Mouse (Mus musculus): ENCODE data around the gene Creb5. TPM values are rescaled to one million over a fixed set of nuclear protein-coding genes. Genes with fewer than 3 reads are reported as not detected.

The Creb5 gene
- polyA plus RNA-seq, 1 experiment from 2014 or later, result 2.5 TPM

DNA sequence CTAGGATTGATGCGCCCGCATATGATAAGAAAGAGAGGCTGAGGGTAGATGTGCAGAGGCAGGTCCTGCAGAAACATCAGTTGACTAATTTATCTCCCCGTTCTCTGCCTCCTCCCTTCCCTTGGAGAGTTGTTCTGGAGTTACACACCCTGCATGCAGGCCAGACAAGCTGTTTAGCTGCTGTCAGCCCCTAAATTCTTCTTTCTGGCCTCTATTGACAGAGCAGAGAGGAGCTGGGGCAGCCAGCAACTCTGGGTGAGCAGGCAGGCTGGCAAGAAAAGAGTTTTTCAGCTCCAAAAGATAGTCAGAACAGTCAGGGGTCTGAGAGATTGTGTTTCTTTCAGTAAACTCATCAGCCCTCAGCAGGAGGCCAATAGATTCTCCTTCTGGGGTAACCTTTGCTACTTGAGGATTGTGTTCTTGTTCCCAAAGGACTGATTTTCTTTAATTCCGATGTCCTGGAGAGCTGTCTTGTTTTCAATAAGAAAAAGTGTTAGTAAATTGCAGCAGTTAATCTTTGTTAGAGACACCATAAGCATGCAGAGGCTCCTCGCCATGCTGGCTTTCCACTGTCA lies 230.4 kb downstream of the Creb5 start:
- 50% methylated on average over 5 of the region's 5 CpGs for WGBS

DNA sequence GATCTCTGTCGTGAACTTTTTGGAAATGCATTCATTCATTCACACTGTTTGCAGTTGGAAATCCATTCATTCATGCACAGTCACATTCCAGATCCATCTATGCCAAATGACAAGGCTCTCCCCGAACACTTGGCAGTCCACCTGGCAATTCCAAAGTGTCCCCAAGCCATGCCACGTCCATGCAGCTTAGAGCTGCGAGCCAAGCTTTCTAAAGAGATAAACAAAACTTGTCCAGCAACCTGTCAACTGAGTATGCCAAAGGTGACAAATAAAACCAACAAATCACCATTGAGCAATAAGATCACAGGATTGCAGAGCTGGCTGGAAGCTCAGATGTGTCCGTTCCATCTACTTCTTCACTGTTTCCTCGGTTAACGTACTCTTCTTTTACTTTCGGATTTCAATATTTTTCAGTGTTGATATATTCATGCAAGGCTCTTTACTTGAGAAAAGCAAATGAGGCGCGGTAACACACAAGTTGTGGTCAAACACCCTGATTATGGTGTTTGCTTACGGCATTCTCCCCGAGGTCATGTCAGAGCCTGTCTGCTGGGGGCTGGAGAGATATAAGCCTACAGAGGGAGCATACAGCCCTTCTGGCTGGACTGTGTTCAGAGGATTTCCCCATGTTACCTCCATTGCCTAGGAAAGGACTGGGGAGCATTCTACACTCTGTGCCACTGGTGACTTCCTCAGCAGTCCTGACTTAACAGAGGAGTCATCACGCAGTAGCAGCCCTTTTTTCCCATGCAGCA lies 236.8 kb downstream of the Creb5 start:
- no peaks in the 10 kb centered on the region for H3K36me3 ChIP-seq (ENCODE audit: control insufficient read depth, insufficient read depth, low read length)
- no peak overlapping the region for H3K27ac ChIP-seq (ENCODE audit: low read length)
- no peaks in the 10 kb centered on the region for H3K9me3 ChIP-seq (replicated peaks; ENCODE audit: control insufficient read depth, low read length, poor library complexity, severe bottlenecking)
- no peak overlapping the region for H3K4me2 ChIP-seq (ENCODE audit: low read length)
- ATAC-seq, result no peak
- no peak overlapping the region for H3K4me3 ChIP-seq (ENCODE audit: low read depth, low read length)
- H3K9ac ChIP-seq (ENCODE audit: low read depth, low read length), result no peak overlapping the region
- no peaks in the 10 kb centered on the region for H3K4me1 ChIP-seq (ENCODE audit: control insufficient read depth, insufficient read depth, low read length)
- WGBS, result 93% methylated on average over 13 of the region's 13 CpGs
- H3K27me3 ChIP-seq (ENCODE audit: control insufficient read depth, insufficient read depth, low read depth, low read length), result no peaks in the 10 kb centered on the region

More for the DNA sequence above, 230.4 kb downstream of the Creb5 start:
- no peaks in the 10 kb centered on the region for H3K4me1 ChIP-seq (ENCODE audit: control insufficient read depth, insufficient read depth, low read length)
- H3K4me2 ChIP-seq (ENCODE audit: low read length), result no peak overlapping the region
- H3K4me3 ChIP-seq (ENCODE audit: low read depth, low read length), result no peak overlapping the region
- H3K36me3 ChIP-seq (ENCODE audit: control insufficient read depth, insufficient read depth, low read length), result no peaks in the 10 kb centered on the region
- no peak for ATAC-seq
- H3K9ac ChIP-seq (ENCODE audit: low read depth, low read length), result no peak overlapping the region
- H3K9me3 ChIP-seq (replicated peaks; ENCODE audit: control insufficient read depth, low read length, poor library complexity, severe bottlenecking), result no peaks in the 10 kb centered on the region
- H3K27ac ChIP-seq (ENCODE audit: low read length), result no peak overlapping the region
- no peaks in the 10 kb centered on the region for H3K27me3 ChIP-seq (ENCODE audit: control insufficient read depth, insufficient read depth, low read depth, low read length)

DNA sequence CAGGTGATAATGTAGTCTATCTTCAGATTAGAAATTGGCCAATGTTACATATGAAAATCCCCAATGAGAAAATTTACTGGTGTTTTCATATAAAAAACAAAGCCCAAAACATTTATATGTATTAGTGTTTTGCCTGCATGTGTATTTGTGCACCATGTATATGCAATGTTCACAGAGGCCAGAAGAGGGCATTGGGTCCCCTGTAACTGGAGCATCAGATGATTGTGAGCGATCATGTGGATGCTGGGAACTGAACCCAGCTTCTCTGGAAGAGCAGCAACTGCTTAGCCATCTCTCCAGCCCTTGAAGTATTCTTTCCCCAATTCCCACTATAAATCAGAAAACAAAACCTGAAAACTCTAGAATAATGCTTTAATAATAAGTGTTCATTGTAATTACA lies 239.4 kb downstream of the Creb5 start:
- H3K9me3 ChIP-seq (replicated peaks; ENCODE audit: control insufficient read depth, low read length, poor library complexity, severe bottlenecking), result no peaks in the 10 kb centered on the region

DNA sequence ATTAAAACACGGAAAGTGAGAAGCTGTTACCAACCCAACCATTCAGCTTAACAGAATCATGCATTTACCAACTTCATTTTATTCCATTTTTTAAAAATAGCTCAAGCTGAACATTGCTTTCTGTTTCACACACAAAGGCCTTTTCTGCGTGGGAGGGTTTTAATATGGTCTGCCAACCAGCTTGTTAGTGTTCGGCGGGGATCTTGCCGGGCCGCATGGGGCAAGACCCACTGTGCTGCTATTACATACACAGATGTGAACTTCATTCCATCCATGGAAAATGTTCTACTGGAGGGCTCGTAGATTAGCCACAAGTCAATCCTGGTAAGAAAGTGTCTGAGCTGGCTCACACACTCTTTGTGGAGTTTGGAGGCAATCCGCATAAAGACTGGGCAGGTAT lies 243.7 kb downstream of the Creb5 start:
- no peak overlapping the region for H3K4me2 ChIP-seq (ENCODE audit: low read length)
- no peak overlapping the region for H3K9ac ChIP-seq (ENCODE audit: low read depth, low read length)
- no peaks in the 10 kb centered on the region for H3K27me3 ChIP-seq (ENCODE audit: control insufficient read depth, insufficient read depth, low read depth, low read length)
- no peak overlapping the region for H3K4me3 ChIP-seq (ENCODE audit: low read depth, low read length)
- no peak overlapping the region for H3K27ac ChIP-seq (ENCODE audit: low read length)
- 86% methylated on average over 8 of the region's 8 CpGs for WGBS
- no peak for ATAC-seq
- H3K4me1 ChIP-seq (ENCODE audit: control insufficient read depth, insufficient read depth, low read length), result no peaks in the 10 kb centered on the region
- no peaks in the 10 kb centered on the region for H3K9me3 ChIP-seq (replicated peaks; ENCODE audit: control insufficient read depth, low read length, poor library complexity, severe bottlenecking)
- no peaks in the 10 kb centered on the region for H3K36me3 ChIP-seq (ENCODE audit: control insufficient read depth, insufficient read depth, low read length)

More for the DNA sequence above, 239.4 kb downstream of the Creb5 start:
- ATAC-seq, result no peak
- Histone ChIP-seq H3K36me3 (ENCODE audit: control insufficient read depth, insufficient read depth, low read length) (no peaks in the 10 kb centered on the region), H3K4me2 (ENCODE audit: low read length) (no peak overlapping the region), H3K4me3 (ENCODE audit: low read depth, low read length) (no peak overlapping the region), H3K4me1 (ENCODE audit: control insufficient read depth, insufficient read depth, low read length) (no peaks in the 10 kb centered on the region), H3K27me3 (ENCODE audit: control insufficient read depth, insufficient read depth, low read depth, low read length) (no peaks in the 10 kb centered on the region), H3K27ac (ENCODE audit: low read length) (no peak overlapping the region), H3K9ac (ENCODE audit: low read depth, low read length) (no peak overlapping the region)
- WGBS, result 92% methylated on average over 1 of the region's 1 CpGs

DNA sequence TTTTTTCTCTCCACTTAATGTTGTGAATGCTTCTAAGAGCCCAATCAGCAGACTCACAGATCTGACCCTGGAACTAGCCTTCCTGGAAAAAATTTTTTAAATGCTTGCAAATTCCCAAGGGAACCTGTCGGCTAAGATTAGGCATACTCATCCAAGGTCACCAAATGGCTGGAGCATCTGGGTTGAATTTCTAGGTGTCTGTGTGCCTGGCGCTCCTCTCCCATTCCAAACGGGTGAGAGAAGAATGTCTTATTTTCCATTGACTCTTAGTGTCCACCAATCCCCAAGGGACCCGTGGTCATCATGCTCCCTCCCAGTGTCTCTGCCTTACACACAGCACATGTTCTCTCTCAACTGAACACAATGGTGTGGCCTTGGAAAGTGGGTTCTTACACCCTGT lies 244.4 kb downstream of the Creb5 start:
- no peak overlapping the region for H3K4me3 ChIP-seq (ENCODE audit: low read depth, low read length)
- H3K36me3 ChIP-seq (ENCODE audit: control insufficient read depth, insufficient read depth, low read length), result no peaks in the 10 kb centered on the region
- no peaks in the 10 kb centered on the region for H3K4me1 ChIP-seq (ENCODE audit: control insufficient read depth, insufficient read depth, low read length)
- H3K9me3 ChIP-seq (replicated peaks; ENCODE audit: control insufficient read depth, low read length, poor library complexity, severe bottlenecking), result no peaks in the 10 kb centered on the region
- WGBS, result 95% methylated on average over 4 of the region's 4 CpGs
- no peaks in the 10 kb centered on the region for H3K27me3 ChIP-seq (ENCODE audit: control insufficient read depth, insufficient read depth, low read depth, low read length)
- no peak overlapping the region for H3K27ac ChIP-seq (ENCODE audit: low read length)
- H3K4me2 ChIP-seq (ENCODE audit: low read length), result no peak overlapping the region
- H3K9ac ChIP-seq (ENCODE audit: low read depth, low read length), result no peak overlapping the region
- ATAC-seq, result no peak

DNA sequence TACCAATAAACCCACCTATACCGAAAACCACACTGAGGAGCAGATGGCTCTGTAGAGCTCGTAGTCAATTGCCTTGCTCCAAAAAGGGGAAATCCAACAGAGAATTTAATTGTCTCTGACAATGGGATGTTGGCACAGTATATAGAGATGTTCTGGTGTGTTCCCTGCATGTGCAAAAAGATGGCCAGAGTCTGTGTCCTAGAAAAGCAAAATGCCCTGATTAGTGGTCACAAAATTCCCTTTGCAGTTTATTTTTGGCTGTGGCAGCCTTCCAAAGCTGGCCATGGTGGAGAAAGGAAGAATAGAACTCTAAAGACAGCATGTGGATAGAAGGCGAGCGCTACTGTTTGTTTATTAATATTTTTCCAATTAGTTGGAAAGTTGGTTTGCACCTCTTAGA lies 250.5 kb downstream of the Creb5 start:
- Histone ChIP-seq H3K9me3 (replicated peaks; ENCODE audit: control insufficient read depth, low read length, poor library complexity, severe bottlenecking) (no peaks in the 10 kb centered on the region), H3K9ac (ENCODE audit: low read depth, low read length) (no peak overlapping the region), H3K4me1 (ENCODE audit: control insufficient read depth, insufficient read depth, low read length) (no peaks in the 10 kb centered on the region), H3K27ac (ENCODE audit: low read length) (no peak overlapping the region), H3K4me3 (ENCODE audit: low read depth, low read length) (no peak overlapping the region), H3K4me2 (ENCODE audit: low read length) (no peak overlapping the region), H3K36me3 (ENCODE audit: control insufficient read depth, insufficient read depth, low read length) (no peaks in the 10 kb centered on the region), H3K27me3 (ENCODE audit: control insufficient read depth, insufficient read depth, low read depth, low read length) (no peaks in the 10 kb centered on the region)
- WGBS, result 87% methylated on average over 4 of the region's 4 CpGs
- ATAC-seq, result no peak

DNA sequence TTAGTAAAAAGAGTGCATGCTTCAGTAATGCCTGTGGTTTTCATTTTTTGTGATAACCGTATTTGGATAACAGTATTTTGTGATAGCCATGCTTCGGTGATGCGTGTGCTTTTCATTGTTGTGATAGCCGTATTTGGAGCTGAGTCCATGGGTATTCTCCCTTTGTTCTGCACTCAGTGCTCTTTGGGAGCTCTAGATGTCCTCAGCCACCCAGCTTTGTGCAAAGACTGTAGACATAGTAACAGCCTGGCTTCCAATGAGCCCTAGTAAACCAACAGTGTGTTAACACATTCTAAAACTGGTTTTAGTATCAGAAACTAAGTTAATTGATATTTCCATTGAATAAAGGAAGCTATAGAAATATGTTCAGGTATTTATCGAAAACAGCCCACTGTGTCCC lies 254.7 kb downstream of the Creb5 start:
- H3K9ac ChIP-seq (ENCODE audit: low read depth, low read length), result no peak overlapping the region
- H3K36me3 ChIP-seq (ENCODE audit: control insufficient read depth, insufficient read depth, low read length), result no peaks in the 10 kb centered on the region
- no peak overlapping the region for H3K27ac ChIP-seq (ENCODE audit: low read length)
- no peak overlapping the region for H3K4me2 ChIP-seq (ENCODE audit: low read length)
- no peaks in the 10 kb centered on the region for H3K9me3 ChIP-seq (replicated peaks; ENCODE audit: control insufficient read depth, low read length, poor library complexity, severe bottlenecking)
- H3K4me1 ChIP-seq (ENCODE audit: control insufficient read depth, insufficient read depth, low read length), result peaks cover 5% of the 10 kb centered on the region; the same call in 1 of the 2 replicates
- H3K27me3 ChIP-seq (ENCODE audit: control insufficient read depth, insufficient read depth, low read depth, low read length), result no peaks in the 10 kb centered on the region
- no peak for ATAC-seq
- no peak overlapping the region for H3K4me3 ChIP-seq (ENCODE audit: low read depth, low read length)
- WGBS, result 81% methylated on average over 5 of the region's 5 CpGs

DNA sequence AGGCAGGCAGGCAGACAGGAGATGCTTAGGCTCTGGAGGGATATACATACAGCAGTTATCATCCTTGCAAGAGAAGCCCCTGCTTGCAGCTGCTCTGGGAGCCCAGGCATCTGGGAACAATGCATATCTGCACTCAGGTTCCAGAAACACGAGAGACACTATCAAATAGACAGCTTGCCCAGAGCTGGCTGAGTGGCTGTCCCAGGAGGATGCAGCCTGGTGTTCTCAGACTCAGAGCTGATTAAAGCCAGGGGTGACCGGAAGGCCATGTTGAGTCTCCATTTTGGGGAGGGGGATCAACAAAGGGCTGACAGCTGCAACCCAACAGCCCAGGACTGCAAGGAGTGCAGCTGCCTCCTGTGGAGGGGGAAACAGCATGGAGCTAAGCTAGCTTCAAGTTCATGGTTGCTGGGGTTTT lies 258.4 kb downstream of the Creb5 start:
- Histone ChIP-seq H3K4me1 (ENCODE audit: control insufficient read depth, insufficient read depth, low read length) (peaks cover 5% of the 10 kb centered on the region; the same call in 1 of the 2 replicates), H3K4me3 (ENCODE audit: low read depth, low read length) (no peak overlapping the region), H3K27ac (ENCODE audit: low read length) (no peak overlapping the region), H3K9ac (ENCODE audit: low read depth, low read length) (0 out of 2 replicates have a peak overlapping the region, but pooled peaks have one; percentile 25), H3K27me3 (ENCODE audit: control insufficient read depth, insufficient read depth, low read depth, low read length) (no peaks in the 10 kb centered on the region), H3K36me3 (ENCODE audit: control insufficient read depth, insufficient read depth, low read length) (no peaks in the 10 kb centered on the region), H3K9me3 (replicated peaks; ENCODE audit: control insufficient read depth, low read length, poor library complexity, severe bottlenecking) (no peaks in the 10 kb centered on the region), H3K4me2 (ENCODE audit: low read length) (no peak overlapping the region)
- ATAC-seq, result no peak
- 3% methylated on average over 2 of the region's 2 CpGs for WGBS

DNA sequence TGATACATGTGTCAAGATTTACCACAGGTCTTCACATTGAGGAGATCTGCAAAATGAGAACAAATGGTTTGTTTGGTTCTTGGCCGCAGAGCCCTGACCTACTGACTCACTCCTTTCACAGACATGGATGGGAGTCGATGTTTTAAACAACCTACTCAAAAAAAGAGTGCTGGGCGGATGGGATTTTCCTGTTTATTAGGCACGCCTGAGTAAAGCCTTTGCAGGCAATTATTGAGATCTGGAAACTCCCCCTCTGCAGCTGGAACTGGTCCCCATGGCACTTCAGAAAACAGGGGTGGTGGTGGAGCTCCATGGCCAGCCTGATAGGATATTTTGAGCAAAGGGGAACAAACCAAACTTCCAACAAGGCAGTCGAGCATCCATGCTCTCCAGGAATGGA lies 258.9 kb downstream of the Creb5 start:
- H3K9ac ChIP-seq (ENCODE audit: low read depth, low read length), result no peak overlapping the region
- H3K27me3 ChIP-seq (ENCODE audit: control insufficient read depth, insufficient read depth, low read depth, low read length), result no peaks in the 10 kb centered on the region
- H3K9me3 ChIP-seq (replicated peaks; ENCODE audit: control insufficient read depth, low read length, poor library complexity, severe bottlenecking), result no peaks in the 10 kb centered on the region
- H3K36me3 ChIP-seq (ENCODE audit: control insufficient read depth, insufficient read depth, low read length), result no peaks in the 10 kb centered on the region
- no peak overlapping the region for H3K4me3 ChIP-seq (ENCODE audit: low read depth, low read length)
- H3K4me2 ChIP-seq (ENCODE audit: low read length), result no peak overlapping the region
- H3K27ac ChIP-seq (ENCODE audit: low read length), result no peak overlapping the region
- no peak for ATAC-seq
- H3K4me1 ChIP-seq (ENCODE audit: control insufficient read depth, insufficient read depth, low read length), result peaks cover 5% of the 10 kb centered on the region; the same call in 1 of the 2 replicates
- 18% methylated on average over 5 of the region's 5 CpGs for WGBS

Data from midbrain, embryonic 16.5 days (tissue).